Mouse (Mus musculus) cerebellum, postnatal 4 days (tissue): Measurements from ENCODE around the gene Saa4.
A peak's percentile ranks its signal among the peaks of the same experiment; 100 is the strongest.
"Not testable (repeated sequence)": the region's sequence is repeated elsewhere in the genome, so short reads cannot be mapped to it uniquely, and the experiment has no call there.

ENCODE experiments used
- DNase-seq, 2 experiments: peaks; one replicate each; pipeline ENCODE4 v3.0.0; 2022; ENCODE audit warnings: low spot score in 2 of 2, mixed read lengths in 1 of 2

The Saa4 gene

DNA sequence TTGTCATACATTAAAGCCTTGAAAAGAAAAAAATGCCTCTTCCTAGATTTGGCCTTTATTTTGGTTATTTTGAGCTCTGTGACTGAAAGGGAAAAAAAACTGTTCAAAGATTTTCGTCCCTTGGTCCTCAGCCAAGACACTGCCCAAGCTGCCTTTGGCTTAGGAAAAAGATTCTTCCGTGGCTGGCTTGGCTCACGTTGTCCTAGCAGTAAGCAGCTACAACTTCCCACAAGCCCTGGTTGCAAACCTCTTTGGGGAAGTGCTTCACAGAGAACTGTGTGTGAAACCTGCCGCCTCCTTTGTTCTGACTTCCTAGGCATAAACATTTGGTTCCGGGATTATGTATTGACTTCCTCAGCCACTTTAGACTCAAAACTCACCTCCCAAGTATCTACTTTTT, 15.5 kb downstream of the Saa4 start:
- DNase-seq: no peak

DNA sequence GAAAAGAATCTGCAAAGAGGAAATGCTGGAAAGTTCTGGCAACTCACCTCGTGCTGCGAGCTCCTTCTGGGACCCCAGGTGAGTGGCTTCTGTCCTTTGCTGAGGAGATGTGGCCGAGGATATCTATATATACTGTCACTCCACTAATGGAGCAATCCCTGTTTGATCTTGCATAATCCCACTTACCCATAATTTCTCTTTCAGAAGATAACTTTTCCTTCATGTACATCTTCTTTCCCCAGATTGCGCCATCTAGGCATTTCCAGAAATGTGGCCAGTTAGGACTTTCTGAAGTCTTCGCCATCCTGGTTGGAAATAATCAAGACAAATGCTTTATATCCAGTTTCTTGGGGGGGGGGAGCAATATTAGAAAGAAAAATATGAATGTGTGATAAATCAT, 16.8 kb downstream of the Saa4 start, which contains the start of gene Saa3:
TSS of gene Saa3 (minus strand) at position 101 of the 400 bp plus-strand sequence.
- DNase-seq: no peak

DNA sequence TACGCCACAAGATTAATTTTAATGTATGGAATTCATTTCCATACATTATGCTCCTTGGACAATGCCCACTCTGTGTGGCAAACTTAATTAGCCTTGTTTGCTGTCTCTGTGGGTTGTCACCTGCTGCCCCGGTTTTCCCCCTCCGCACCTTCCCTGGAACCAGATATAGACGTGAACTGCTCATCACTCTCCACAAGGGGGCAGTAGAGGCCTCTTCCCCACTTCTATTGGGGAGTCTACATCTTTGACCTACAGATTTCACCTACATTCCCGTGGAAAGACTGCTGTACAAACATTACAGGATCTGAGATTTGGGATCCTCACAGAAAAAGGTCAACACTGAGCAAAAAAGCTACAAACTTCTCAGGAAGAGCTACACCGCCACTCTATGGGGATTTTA, 17.9 kb downstream of the Saa4 start:
- peak in 1 of 2 experiments; percentile 68 for DNase-seq

DNA sequence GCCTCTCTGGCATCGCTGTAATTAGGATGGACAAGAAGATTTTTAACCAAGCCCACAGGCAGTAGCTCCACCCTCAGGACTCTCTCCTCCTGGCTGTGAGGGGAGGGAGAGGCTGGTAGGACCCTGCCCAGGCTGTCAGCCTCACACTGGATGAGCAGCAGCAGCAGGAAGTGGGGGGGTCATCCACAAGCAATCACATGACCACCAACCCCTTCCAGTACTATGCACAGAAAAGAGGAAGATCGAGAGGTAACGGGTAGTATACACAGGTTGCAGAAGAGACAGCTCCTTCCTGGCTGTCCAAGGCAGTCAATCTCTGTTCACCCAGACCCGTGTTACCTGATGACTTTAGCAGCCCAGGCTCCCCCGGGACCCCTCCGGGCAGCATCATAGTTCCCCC, 20.2 kb downstream of the Saa4 start:
- no peak for DNase-seq

DNA sequence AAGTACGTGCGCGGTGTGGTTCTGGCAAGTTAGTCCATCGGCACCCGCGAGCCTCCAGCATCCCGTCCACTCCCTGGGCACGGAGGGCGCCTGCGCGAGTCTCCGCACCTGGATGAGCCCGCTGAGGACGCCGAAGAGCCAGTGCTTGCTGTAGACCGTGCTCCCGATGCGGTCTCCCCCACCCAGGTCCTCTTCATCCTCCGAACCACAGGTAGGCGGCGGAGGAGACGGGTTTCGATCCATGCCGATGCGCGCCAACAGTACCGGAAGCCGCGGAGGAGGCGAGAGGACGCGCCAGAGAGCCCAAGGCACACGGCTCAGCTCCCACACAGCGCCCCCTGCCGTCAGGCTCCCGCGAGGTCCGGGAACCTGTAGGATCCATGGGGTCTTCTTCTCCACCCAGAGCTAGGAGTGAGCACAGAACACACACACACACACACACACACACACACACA, 22.0 kb downstream of the Saa4 start, which contains the start of gene Saal1:
TSS of gene Saal1 (minus strand) at position 291 of the 455 bp plus-strand sequence.
- peak; percentile 84 to 92 for DNase-seq

DNA sequence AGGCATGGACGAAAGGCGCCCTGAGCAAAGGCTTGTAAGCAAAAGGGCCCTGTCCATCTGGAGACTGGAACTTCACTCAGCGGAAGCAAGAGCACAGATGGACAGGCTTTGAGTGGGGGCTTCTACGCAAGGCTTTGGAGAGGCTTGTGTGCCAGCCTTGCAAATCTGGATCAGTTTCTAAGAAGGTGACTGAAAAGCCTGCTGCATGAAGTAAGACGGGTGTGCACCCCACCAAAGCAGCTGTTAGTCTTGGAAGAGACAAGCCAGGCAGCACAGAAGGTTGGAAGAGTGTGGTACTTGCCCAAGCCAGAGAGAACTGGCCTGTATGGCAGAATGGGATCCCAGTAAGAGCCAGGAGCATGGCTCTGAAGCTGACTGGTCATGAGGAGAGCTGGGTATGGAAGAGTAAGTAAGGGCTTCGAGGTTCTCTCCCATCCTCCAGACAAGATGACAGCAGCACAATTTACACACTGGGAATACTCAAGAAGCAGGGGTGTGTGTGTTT, 31.8 kb downstream of the Saa4 start:
- DNase-seq: no peak

DNA sequence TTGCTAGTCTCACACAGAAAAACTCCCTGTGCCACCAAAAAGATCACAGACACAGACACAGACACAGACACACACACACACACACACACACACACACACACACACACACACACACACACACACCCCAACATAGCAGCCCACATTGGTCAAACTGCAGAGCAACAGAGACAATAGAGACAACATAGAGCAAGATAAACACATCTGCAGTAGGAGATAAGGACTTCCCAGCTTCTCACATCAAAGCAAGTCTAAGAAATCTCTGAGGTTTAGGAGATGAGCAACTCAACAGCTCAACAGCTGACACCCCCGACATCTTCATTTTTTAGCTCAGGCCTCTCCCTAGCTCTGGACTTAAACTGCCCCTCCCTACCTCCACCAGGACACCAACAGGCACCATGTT, 35.6 kb downstream of the Saa4 start:
- DNase-seq: no peak

DNA sequence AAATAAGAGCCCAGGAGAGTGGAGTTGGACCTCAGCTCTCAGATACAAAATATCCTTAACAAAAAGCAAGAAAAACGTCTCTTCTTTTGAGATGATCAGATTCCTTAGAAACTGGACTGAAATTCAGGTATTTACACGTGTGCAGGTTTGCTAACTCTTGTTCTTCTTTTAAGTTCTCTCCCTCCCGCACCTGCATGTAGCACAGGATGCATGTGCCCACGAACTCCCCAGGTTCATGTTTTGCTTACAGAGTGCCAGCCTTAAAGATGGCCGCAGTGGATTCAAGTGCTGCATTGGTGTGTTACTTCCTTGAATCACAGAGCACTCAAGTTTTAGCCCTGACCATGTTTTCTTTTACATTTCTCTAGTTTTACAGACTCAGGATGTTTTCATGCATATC, 45.6 kb downstream of the Saa4 start:
- no peak for DNase-seq

DNA sequence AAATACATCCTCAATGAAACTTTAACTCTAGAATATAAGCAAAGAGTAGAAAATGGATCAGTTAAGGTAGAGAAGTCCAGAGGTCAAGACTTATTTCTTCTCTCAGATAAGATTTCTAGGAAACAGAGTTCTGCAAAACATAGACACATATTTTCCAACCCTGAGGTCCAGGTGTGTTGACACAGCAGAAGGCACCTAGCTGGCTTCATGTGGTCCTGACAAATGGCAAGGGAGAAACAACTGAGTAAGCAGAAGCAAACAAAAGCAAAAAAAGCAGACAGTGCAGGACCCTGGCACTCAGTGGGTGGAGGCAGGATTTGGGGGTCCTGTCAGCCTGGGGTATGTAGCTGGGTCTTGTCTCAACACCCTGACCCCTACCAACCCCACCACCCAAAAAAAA, 51.7 kb downstream of the Saa4 start:
- DNase-seq: no peak

DNA sequence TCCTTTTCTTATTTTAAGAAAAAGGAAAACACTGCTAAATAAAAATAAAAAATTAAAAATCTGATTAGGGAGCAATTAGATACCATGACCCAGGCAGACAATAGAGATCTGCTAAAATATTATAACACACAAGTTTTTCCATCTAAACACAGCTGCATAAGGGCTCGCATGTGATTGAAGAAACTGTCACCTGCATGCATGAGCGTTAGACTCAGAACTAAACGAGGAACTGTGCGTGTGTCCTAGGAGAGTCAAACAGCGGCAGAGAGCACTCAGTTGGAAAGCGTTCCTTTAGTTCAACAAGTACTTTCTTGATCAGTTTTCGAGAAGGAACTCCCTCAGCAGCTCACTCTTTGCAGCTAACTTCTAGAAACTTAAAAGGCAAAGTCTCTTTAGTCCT, 53.4 kb downstream of the Saa4 start:
- not testable (repeated sequence) for DNase-seq

DNA sequence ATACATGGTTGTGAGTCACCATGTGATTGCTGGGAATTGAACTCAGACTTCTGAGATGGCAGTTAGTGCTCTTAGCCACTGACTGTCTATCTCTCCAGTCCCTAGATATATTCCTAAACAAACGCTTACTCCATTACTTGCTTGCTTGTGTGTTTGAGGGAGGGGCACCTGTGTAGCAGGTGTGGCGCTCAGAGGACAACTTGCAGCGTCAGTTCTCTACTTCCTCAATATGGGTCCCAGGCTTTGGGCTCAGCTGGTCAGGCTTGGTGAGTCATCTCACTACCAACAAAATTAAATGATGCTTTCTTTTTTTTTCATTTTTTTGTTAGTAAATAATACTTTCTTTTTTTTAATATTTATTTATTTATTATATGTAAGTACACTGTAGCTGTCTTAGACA, 54.0 kb downstream of the Saa4 start:
- no peak for DNase-seq
